Mouse (Mus musculus) hindbrain, postnatal 0 days (tissue): ENCODE measurements around the gene Nebl. TPM values are rescaled to one million over a fixed set of nuclear protein-coding genes. Genes with fewer than 3 reads are reported as not detected.

Experiments
- ATAC-seq: fragments of 200-750 bp; cut with Nextera tagmentation; 2 replicates; pipeline ENCODE4 v1.8.0; 2017; ENCODE audit warnings: mild to moderate bottlenecking, moderate TSS enrichment, moderate library complexity
- DNase-seq: peaks from one replicate; pipeline ENCODE4 v3.0.0-alpha.2; 2015; ENCODE audit warnings: low spot score
- H3K27ac ChIP-seq: fragments of 300-500 bp; sonication (generic); 2 replicates; pipeline ENCODE4 v1.5.1; 2014; ENCODE audit warnings: mild to moderate bottlenecking
- H3K27me3 ChIP-seq: fragments of 300-500 bp; sonication (generic); 2 replicates; pipeline ENCODE4 v1.6.1; 2014; ENCODE audit warnings: low read length, mixed read lengths; ENCODE audit not compliant: insufficient read depth
- H3K36me3 ChIP-seq: fragments of 300-500 bp; sonication (generic); 2 replicates; pipeline ENCODE4 v1.6.1; 2014; ENCODE audit warnings: low read length, mixed read lengths; ENCODE audit not compliant: insufficient read depth
- H3K4me1 ChIP-seq: fragments of 300-500 bp; sonication (generic); 2 replicates; pipeline ENCODE4 v1.6.1; 2014; ENCODE audit warnings: antibody characterized with exemption, low read length, mixed read lengths; ENCODE audit not compliant: insufficient read depth
- H3K4me2 ChIP-seq: fragments of 300-500 bp; sonication (generic); 2 replicates; pipeline ENCODE4 v1.6.1; 2014; ENCODE audit warnings: low read depth, mild to moderate bottlenecking, low read length, moderate library complexity, mixed read lengths
- H3K4me3 ChIP-seq: fragments of 300-500 bp; sonication (generic); 2 replicates; pipeline ENCODE4 v1.5.1; 2014; ENCODE audit warnings: low read length
- H3K9ac ChIP-seq: fragments of 300-500 bp; sonication (generic); replicated peaks from 2 replicates; pipeline ENCODE4 v1.6.1; 2014; ENCODE audit warnings: mild to moderate bottlenecking, low read length, moderate library complexity, mixed read lengths
- H3K9me3 ChIP-seq: fragments of 300-500 bp; sonication (generic); 2 replicates; pipeline ENCODE4 v1.6.1; 2016; ENCODE audit warnings: low read length, mixed read lengths
- CTCF ChIP-seq: IDR thresholded peaks from 2 replicates; pipeline ENCODE4 v1.5.1; 2016; ENCODE audit warnings: antibody characterized with exemption, control low read depth, low read depth
- WGBS: fragments of 180-500 bp; shearing (Covaris S2); extraction: QIAGEN DNeasy Blood & Tissue Kit; methylation state at CpG from one replicate; pipeline ENCODE4 v1.1.7; 2014; 5-methylcytosine and 5-hydroxymethylcytosine counted together
- polyA plus RNA-seq: library from polyadenylated mRNA; unstranded; fragments of >200 nt; fragmentation: Nextera tagmentation; extraction: Ambion mirVana; gene quantifications from 2 replicates; pipeline ENCODE4 v1.2.1, GENCODE M21; 2015
- total RNA-seq: library from RNA; depleted of rRNA; stranded (reverse); fragments of >200 nt; gene quantifications from 2 replicates; pipeline ENCODE4 v1.2.3, GENCODE M21; 2014

Nebl gene
- total and polyA plus RNA-seq, 2 experiments from 2014 or later = 15.4 to 25.8 TPM

GRCm38 (mm10) chr2:17414324-17414723 is 316.9 kb downstream of the Nebl start:
- WGBS = 89% methylated on average over 2 of the region's 2 CpGs
- Histone ChIP-seq H3K4me1 (no peaks in the 10 kb centered on the region), H3K27me3 (no peaks in the 10 kb centered on the region), H3K4me2 (no peak overlapping the region), H3K27ac (no peak overlapping the region), H3K9me3 (no peaks in the 10 kb centered on the region), H3K36me3 (no peaks in the 10 kb centered on the region), H3K4me3 (no peak overlapping the region), H3K9ac (no peak overlapping the region)
- TF ChIP-seq CTCF = peak; percentile 26; the same call in 1 of the 2 replicates
- no peak for ATAC-seq
- DNase-seq = no peak

DNA sequence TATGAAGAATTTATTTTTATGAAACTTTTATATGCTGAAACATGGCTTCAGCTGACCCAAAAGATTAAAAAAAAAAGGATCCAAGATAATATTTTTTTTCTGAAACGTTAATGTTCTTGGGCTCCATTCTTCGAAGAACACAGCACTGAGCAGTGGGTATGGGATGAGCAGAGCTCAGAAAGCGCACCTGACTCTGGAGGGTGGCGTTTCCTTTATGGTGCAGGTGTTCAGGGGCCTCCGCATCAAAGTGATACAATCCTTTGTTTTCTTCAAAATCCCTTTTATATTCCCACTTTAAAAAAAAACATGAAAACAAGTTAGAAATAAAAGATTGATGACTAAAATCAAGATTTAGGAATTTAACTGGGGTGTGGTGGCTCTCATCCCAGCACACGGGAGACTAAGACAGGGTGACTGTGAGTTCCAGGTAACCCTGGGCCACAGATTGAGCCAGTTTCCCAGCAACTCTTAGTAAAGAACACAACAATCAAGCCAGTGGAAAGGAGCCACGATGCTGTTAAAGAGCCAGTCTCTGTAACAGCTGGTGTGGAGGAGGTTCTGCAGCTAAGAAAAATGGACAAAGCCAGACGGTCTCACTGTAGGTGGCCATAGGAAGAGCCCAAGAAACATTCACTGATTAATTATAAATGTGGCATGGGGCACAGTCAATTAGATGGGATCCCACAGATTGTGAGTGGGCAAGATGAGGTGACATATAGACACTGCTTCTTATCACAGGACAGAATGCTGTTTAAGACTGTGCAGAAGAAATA is 317.6 kb downstream of the Nebl start:
- peak; percentile 62 for DNase-seq
- Histone ChIP-seq H3K4me3 (no peak overlapping the region), H3K4me2 (no peak overlapping the region), H3K27ac (no peak overlapping the region), H3K9me3 (no peaks in the 10 kb centered on the region), H3K36me3 (no peaks in the 10 kb centered on the region), H3K27me3 (no peaks in the 10 kb centered on the region), H3K9ac (no peak overlapping the region), H3K4me1 (no peaks in the 10 kb centered on the region)
- TF ChIP-seq CTCF = no peak
- peak; percentile 72 for ATAC-seq
- WGBS = 67% methylated on average over 8 of the region's 8 CpGs

DNA sequence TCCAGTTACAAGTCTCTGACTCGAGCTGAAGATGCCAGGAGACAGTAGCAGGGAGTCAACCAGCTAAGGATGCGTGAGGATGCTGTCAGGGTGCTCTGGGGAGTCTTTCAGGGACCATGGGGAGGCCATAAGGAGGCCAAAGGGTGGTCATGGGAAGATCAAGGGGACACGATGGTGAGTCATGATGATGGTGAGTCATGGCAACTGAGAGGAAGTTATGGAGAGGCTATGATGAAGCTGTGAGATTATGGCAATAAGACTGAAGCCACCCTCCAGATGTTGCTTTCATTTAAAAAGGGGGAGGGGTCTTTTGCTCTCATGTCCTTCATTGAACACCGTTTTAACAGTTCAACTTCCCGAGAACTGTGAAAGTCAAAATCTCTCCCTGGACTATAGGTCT is 322.0 kb downstream of the Nebl start:
- Histone ChIP-seq H3K4me1 (no peaks in the 10 kb centered on the region), H3K27ac (no peak overlapping the region), H3K4me3 (no peak overlapping the region), H3K4me2 (no peak overlapping the region), H3K9ac (no peak overlapping the region), H3K9me3 (no peaks in the 10 kb centered on the region), H3K27me3 (no peaks in the 10 kb centered on the region), H3K36me3 (no peaks in the 10 kb centered on the region)
- whole genome bisulfite sequencing = 84% methylated on average over 5 of the region's 5 CpGs
- ATAC-seq = no peak
- DNase-seq = no peak
- TF ChIP-seq CTCF = no peak

- no peaks in the 10 kb centered on the region for H3K36me3 ChIP-seq
- no peak for TF ChIP-seq CTCF
- H3K4me1 ChIP-seq = no peaks in the 10 kb centered on the region
- H3K4me2 ChIP-seq = no peak overlapping the region
- ATAC-seq = no peak
- H3K27ac ChIP-seq = no peak overlapping the region
- no peak overlapping the region for H3K4me3 ChIP-seq
- no peaks in the 10 kb centered on the region for H3K27me3 ChIP-seq
- 66% methylated on average over 4 of the region's 4 CpGs for WGBS
- no peak for DNase-seq
- no peaks in the 10 kb centered on the region for H3K9me3 ChIP-seq
- no peak overlapping the region for H3K9ac ChIP-seq
These were observed 325.2 kb downstream of the Nebl start for GRCm38 (mm10) chr2:17405899-17406531.

DNA sequence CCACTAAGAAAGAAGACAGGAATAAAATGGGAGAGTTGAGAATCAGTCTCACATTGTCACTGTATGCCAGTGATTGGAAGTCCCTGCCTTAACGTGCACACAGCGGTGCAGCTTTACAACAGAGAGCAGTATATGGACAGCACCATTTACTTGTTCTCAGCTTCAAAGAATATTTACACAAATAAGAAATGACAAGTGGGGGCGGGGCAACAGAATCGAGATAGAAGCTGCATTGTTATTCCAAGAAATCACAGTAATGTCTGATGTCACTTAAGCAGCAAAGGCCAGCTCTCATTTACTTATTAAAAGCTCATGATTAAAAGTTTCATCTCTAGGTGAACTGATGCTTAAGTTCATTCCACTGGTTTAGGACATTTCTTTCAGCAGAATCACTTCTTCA is 328.8 kb downstream of the Nebl start:
- Histone ChIP-seq H3K9me3 (no peaks in the 10 kb centered on the region), H3K9ac (no peak overlapping the region), H3K27ac (no peak overlapping the region), H3K4me2 (no peak overlapping the region), H3K4me3 (no peak overlapping the region), H3K4me1 (no peaks in the 10 kb centered on the region), H3K36me3 (no peaks in the 10 kb centered on the region), H3K27me3 (no peaks in the 10 kb centered on the region)
- no peak for TF ChIP-seq CTCF
- no peak for ATAC-seq
- no peak for DNase-seq
- 70% methylated on average over 4 of the region's 4 CpGs for WGBS

DNA sequence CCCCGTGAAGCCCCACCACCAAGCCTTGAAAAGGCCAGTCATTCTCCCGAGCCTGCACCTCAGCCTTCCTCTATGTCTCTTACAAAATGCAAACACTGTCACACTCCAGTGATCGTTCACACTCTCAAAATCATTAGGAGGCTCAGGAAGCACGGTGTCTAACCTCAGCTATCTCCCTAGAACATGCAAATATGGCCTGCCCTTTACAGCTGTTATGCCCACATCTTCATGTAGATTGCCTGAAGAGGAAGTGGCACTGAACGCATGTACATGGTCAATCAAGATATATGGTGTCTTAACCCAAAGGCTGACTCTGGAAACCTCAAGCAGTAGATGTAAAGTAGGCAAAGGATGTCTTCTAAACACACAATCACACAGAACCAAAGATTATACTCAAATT is 335.0 kb downstream of the Nebl start:
- Histone ChIP-seq H3K4me1 (no peaks in the 10 kb centered on the region), H3K9me3 (no peaks in the 10 kb centered on the region), H3K36me3 (0 out of 2 replicates have a peak, but pooled peaks cover 3% of the 10 kb centered on the region), H3K4me3 (no peak overlapping the region), H3K27ac (no peak overlapping the region), H3K9ac (no peak overlapping the region), H3K27me3 (no peaks in the 10 kb centered on the region), H3K4me2 (no peak overlapping the region)
- TF ChIP-seq CTCF = no peak
- ATAC-seq (no peak), DNase-seq (no peak)
- 78% methylated on average over 5 of the region's 5 CpGs for WGBS

- DNase-seq = no peak
- H3K27ac ChIP-seq = no peak overlapping the region
- no peaks in the 10 kb centered on the region for H3K36me3 ChIP-seq
- WGBS = 89% methylated on average over 5 of the region's 5 CpGs
- no peaks in the 10 kb centered on the region for H3K9me3 ChIP-seq
- no peak for TF ChIP-seq CTCF
- no peak overlapping the region for H3K9ac ChIP-seq
- no peaks in the 10 kb centered on the region for H3K4me1 ChIP-seq
- no peak for ATAC-seq
- no peaks in the 10 kb centered on the region for H3K27me3 ChIP-seq
- H3K4me2 ChIP-seq = no peak overlapping the region
- no peak overlapping the region for H3K4me3 ChIP-seq
These were observed 339.9 kb downstream of the Nebl start for GRCm38 (mm10) chr2:17391389-17391788.
